Mouse (Mus musculus): ENCODE results near the gene Rab15.

DNA sequence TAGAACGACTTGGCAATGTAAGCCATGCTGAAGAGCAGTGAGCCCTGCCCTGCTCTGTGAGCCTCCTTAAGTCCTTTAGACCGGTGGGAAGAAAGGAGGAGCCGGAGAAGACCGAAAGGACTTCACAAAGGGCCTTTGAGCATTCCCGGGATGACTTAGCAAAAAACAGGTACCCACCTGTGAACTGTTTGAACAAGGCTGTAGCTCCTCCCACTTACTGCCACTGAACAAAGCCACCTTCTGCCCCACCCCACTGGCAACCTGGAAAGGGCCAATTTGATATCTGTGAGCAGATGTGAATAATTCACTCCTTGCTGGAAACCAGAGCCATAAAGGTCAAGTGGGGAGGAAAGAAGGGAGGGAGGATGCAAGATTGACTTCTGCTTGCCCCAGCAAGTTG is 27.4 kb downstream of the Rab15 start, which contains the start of gene Gpx2:
- TF ChIP-seq CTCF (IDR thresholded peaks at IDR 0.05; ENCODE audit: borderline replicate concordance, insufficient read depth, low read length) = no peak
- TF ChIP-seq POLR2A (IDR thresholded peaks at IDR 0.05; ENCODE audit: low read depth, low read length) = no peak

All from embryonic fibroblast, embryonic 13.5 days (primary cell).